Mouse (Mus musculus) stomach, embryonic 16.5 days (tissue): ENCODE data around the gene Kcnq2. TPM values are rescaled to one million over a fixed set of nuclear protein-coding genes. Genes with fewer than 3 reads are reported as not detected.

Experiments used
- ATAC-seq: fragments of 200-750 bp; cut with Nextera tagmentation; 2 replicates; pipeline ENCODE4 v1.8.0; 2017; ENCODE audit warnings: moderate number of reproducible peaks, moderate TSS enrichment; ENCODE audit not compliant: insufficient read depth, low FRiP score
- H3K27ac ChIP-seq: fragments of 300-500 bp; sonication (generic); 2 replicates; pipeline ENCODE4 v1.5.1; 2014; ENCODE audit warnings: low read length
- H3K27me3 ChIP-seq: fragments of 300-500 bp; sonication (generic); 2 replicates; pipeline ENCODE4 v1.6.1; 2014; ENCODE audit warnings: low read length, control low read depth, mixed read lengths; ENCODE audit not compliant: control insufficient read depth, insufficient read depth
- H3K36me3 ChIP-seq: fragments of 300-500 bp; sonication (generic); 2 replicates; pipeline ENCODE4 v1.6.1; 2014; ENCODE audit warnings: low read length; ENCODE audit not compliant: control insufficient read depth, insufficient read depth
- H3K4me1 ChIP-seq: fragments of 300-500 bp; sonication (generic); 2 replicates; pipeline ENCODE4 v1.6.1; 2014; ENCODE audit warnings: low read length, control low read depth, mixed read lengths; ENCODE audit not compliant: control insufficient read depth, insufficient read depth
- H3K4me2 ChIP-seq: fragments of 300-500 bp; sonication (generic); 2 replicates; pipeline ENCODE4 v1.6.1; 2014; ENCODE audit warnings: low read depth, low read length, mixed read lengths
- H3K4me3 ChIP-seq: fragments of 300-500 bp; sonication (generic); replicated peaks from 2 replicates; pipeline ENCODE4 v1.5.1; 2014; ENCODE audit warnings: mild to moderate bottlenecking, low read length
- H3K9ac ChIP-seq: fragments of 300-500 bp; sonication (generic); 2 replicates; pipeline ENCODE4 v1.6.1; 2014; ENCODE audit warnings: low read length
- H3K9me3 ChIP-seq: fragments of 300-500 bp; sonication (generic); replicated peaks from 2 replicates; pipeline ENCODE4 v1.6.1; 2016; ENCODE audit warnings: low read length, control low read depth; ENCODE audit not compliant: control insufficient read depth
- WGBS: fragments of 180-500 bp; shearing (Covaris S2); extraction: QIAGEN DNeasy Blood & Tissue Kit; methylation state at CpG from one replicate; pipeline ENCODE4 v1.1.7; 2014; 5-methylcytosine and 5-hydroxymethylcytosine counted together
- polyA plus RNA-seq: library from polyadenylated mRNA; unstranded; fragments of >200 nt; fragmentation: Nextera tagmentation; extraction: Ambion mirVana; gene quantifications from 2 replicates; pipeline ENCODE4 v1.2.1, GENCODE M21; 2015

The Kcnq2 gene
- polyA plus RNA-seq, 1 experiment from 2014 or later: 1.1 TPM

GRCm38 (mm10) chr2:181120922-181121449 lies 14.1 kb downstream of the Kcnq2 start:
- no peak overlapping the region for H3K4me2 ChIP-seq
- H3K36me3 ChIP-seq: no peaks in the 10 kb centered on the region
- no peak for ATAC-seq
- no peaks in the 10 kb centered on the region for H3K27me3 ChIP-seq
- H3K4me1 ChIP-seq: no peaks in the 10 kb centered on the region
- no peak overlapping the region for H3K9ac ChIP-seq
- no peak overlapping the region for H3K4me3 ChIP-seq
- WGBS: 86% methylated on average over 4 of the region's 4 CpGs
- H3K9me3 ChIP-seq: no peaks in the 10 kb centered on the region
- no peak overlapping the region for H3K27ac ChIP-seq

GRCm38 (mm10) chr2:181119952-181120351 lies 15.1 kb downstream of the Kcnq2 start:
- Histone ChIP-seq H3K9ac (no peak overlapping the region), H3K4me3 (no peak overlapping the region), H3K27ac (no peak overlapping the region), H3K4me1 (no peaks in the 10 kb centered on the region), H3K9me3 (no peaks in the 10 kb centered on the region), H3K4me2 (no peak overlapping the region), H3K27me3 (no peaks in the 10 kb centered on the region), H3K36me3 (no peaks in the 10 kb centered on the region)
- ATAC-seq: no peak
- 25% methylated on average over 10 of the region's 10 CpGs for WGBS

DNA sequence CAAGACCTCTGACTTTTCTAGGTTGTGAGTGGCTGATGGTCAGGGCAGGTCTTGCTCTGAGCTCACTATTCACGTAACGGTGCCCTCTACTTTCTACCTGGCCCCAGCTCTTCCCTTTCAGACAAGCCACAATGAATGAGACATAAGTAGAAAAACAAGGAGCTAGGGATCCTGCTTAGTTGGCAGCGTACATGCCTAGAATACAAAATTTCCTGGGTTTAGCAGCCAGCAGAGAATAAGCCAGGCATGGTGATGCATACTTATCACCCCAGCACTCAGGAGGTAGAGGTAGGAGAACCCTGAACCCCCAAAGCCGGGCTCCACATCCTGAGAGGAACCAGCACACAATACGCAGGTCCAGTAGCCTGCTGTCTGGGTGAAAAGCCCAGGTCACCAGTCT lies 18.7 kb downstream of the Kcnq2 start:
- 80% methylated on average over 5 of the region's 5 CpGs for WGBS

GRCm38 (mm10) chr2:181115367-181115766 lies 19.7 kb downstream of the Kcnq2 start:
- Histone ChIP-seq H3K36me3 (no peaks in the 10 kb centered on the region), H3K4me1 (no peaks in the 10 kb centered on the region), H3K9ac (no peak overlapping the region), H3K27ac (no peak overlapping the region), H3K4me2 (no peak overlapping the region), H3K27me3 (no peaks in the 10 kb centered on the region), H3K9me3 (no peaks in the 10 kb centered on the region), H3K4me3 (no peak overlapping the region)
- ATAC-seq: no peak
- WGBS: 73% methylated on average over 3 of the region's 3 CpGs

More for the DNA sequence above, 18.7 kb downstream of the Kcnq2 start:
- Histone ChIP-seq H3K27me3 (no peaks in the 10 kb centered on the region), H3K36me3 (no peaks in the 10 kb centered on the region), H3K27ac (no peak overlapping the region), H3K4me3 (no peak overlapping the region), H3K4me2 (no peak overlapping the region), H3K4me1 (no peaks in the 10 kb centered on the region), H3K9ac (no peak overlapping the region), H3K9me3 (no peaks in the 10 kb centered on the region)
- ATAC-seq: no peak

GRCm38 (mm10) chr2:181113762-181114361 lies 21.2 kb downstream of the Kcnq2 start:
- Histone ChIP-seq H3K4me3 (no peak overlapping the region), H3K36me3 (no peaks in the 10 kb centered on the region), H3K4me2 (no peak overlapping the region), H3K9ac (no peak overlapping the region), H3K4me1 (no peaks in the 10 kb centered on the region), H3K9me3 (no peaks in the 10 kb centered on the region), H3K27me3 (no peaks in the 10 kb centered on the region), H3K27ac (no peak overlapping the region)
- 70% methylated on average over 8 of the region's 8 CpGs for WGBS
- ATAC-seq: no peak

- Histone ChIP-seq H3K27ac (no peak overlapping the region), H3K9me3 (no peaks in the 10 kb centered on the region), H3K9ac (no peak overlapping the region), H3K4me2 (no peak overlapping the region), H3K27me3 (no peaks in the 10 kb centered on the region), H3K4me3 (no peak overlapping the region), H3K36me3 (no peaks in the 10 kb centered on the region), H3K4me1 (no peaks in the 10 kb centered on the region)
- no peak for ATAC-seq
- 100% methylated on average over 1 of the region's 1 CpGs for WGBS
These were observed 23.4 kb downstream of the Kcnq2 start for GRCm38 (mm10) chr2:181111665-181112064.

DNA sequence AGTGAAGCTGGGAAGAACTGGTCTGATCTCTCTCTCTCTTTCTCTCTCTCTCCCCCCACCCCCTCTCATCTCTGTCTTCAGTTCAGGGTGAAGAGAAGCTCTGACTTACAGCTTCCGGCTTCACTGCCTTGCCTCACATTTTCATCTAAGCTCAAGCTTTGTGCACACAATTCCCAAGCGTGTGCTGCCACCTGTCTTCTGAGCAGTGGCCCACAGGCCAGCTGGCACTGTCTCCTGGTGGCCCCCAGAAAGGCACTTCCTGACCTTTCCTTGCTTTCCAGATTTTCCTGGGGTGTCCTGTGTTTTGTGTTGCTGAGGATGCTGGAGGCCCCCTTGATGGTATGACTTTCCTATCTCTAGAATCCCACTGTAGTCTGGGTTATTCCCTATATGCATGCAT lies 31.0 kb downstream of the Kcnq2 start:
- H3K27ac ChIP-seq: no peak overlapping the region
- no peaks in the 10 kb centered on the region for H3K4me1 ChIP-seq
- no peak for ATAC-seq
- no peak overlapping the region for H3K9ac ChIP-seq
- no peaks in the 10 kb centered on the region for H3K9me3 ChIP-seq
- 57% methylated on average over 2 of the region's 2 CpGs for WGBS
- no peaks in the 10 kb centered on the region for H3K27me3 ChIP-seq
- H3K4me3 ChIP-seq: no peak overlapping the region
- H3K36me3 ChIP-seq: no peaks in the 10 kb centered on the region
- no peak overlapping the region for H3K4me2 ChIP-seq

DNA sequence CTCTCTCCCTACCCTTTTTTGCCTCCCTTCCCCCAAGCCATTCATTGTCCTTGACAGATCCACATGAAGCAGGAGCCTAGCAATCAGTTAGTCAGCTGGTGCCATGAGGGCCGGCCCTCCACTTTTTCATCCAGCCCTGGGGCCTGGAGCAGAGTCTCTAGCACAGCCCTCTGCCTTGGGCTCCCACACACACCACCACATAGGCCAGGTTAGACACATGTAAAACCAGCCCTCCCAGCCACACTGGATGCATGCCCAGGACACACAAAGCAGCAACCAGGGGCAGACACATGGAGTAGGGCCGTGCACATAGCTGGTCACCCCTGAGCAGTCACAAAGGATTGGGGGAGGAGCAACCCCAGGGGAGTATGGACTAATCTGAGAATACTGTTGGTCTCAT lies 32.9 kb downstream of the Kcnq2 start:
- 34% methylated on average over 2 of the region's 2 CpGs for WGBS
- no peaks in the 10 kb centered on the region for H3K36me3 ChIP-seq
- no peak overlapping the region for H3K4me3 ChIP-seq
- no peak for ATAC-seq
- no peak overlapping the region for H3K27ac ChIP-seq
- no peak overlapping the region for H3K9ac ChIP-seq
- no peaks in the 10 kb centered on the region for H3K4me1 ChIP-seq
- H3K4me2 ChIP-seq: no peak overlapping the region
- H3K9me3 ChIP-seq: no peaks in the 10 kb centered on the region
- H3K27me3 ChIP-seq: no peaks in the 10 kb centered on the region

- Histone ChIP-seq H3K27ac (no peak overlapping the region), H3K9ac (no peak overlapping the region), H3K4me2 (no peak overlapping the region), H3K4me1 (no peaks in the 10 kb centered on the region), H3K4me3 (no peak overlapping the region), H3K36me3 (no peaks in the 10 kb centered on the region), H3K27me3 (no peaks in the 10 kb centered on the region), H3K9me3 (no peaks in the 10 kb centered on the region)
- no peak for ATAC-seq
- 85% methylated on average over 1 of the region's 1 CpGs for WGBS
These were observed 33.5 kb downstream of the Kcnq2 start for GRCm38 (mm10) chr2:181101626-181102025.
